Mouse (Mus musculus) MEL (cell line): Measurements from ENCODE around the gene Mroh2a. TPM values are rescaled to one million over a fixed set of nuclear protein-coding genes. Genes with fewer than 3 reads are reported as not detected.

ENCODE experiments used
- DNase-seq: peaks from one replicate; pipeline ENCODE4 v3.0.0; 2011; ENCODE audit warnings: low read depth, low spot score
- H3K27ac ChIP-seq: 2 replicates; pipeline ENCODE4 v1.5.1; 2012; ENCODE audit warnings: low read depth, mild to moderate bottlenecking, control low read depth, low read length, moderate library complexity; ENCODE audit not compliant: control insufficient read depth
- H3K27me3 ChIP-seq, 2 experiments: fragments of 150-350 bp in 1 of 2; sonication (generic) in 1 of 2; 2 replicates each; pipeline ENCODE4 v1.6.1; 2012; ENCODE audit warnings: low read length in 2 of 2, mild to moderate bottlenecking in 2 of 2, improper control_type of control experiment in 1 of 2, moderate library complexity in 1 of 2; ENCODE audit not compliant: insufficient read depth in 2 of 2, control insufficient read depth in 1 of 2
- H3K36me3 ChIP-seq, 2 experiments: 2 replicates each; pipeline ENCODE4 v1.6.1; 2012 to 2014; ENCODE audit warnings: low read length in 2 of 2, improper control_type of control experiment in 1 of 2, inconsistent platforms in 1 of 2, mild to moderate bottlenecking in 1 of 2; ENCODE audit not compliant: insufficient read depth in 2 of 2, control insufficient read depth in 1 of 2
- H3K4me1 ChIP-seq, 2 experiments: fragments of 150-350 bp in 1 of 2; sonication (generic) in 1 of 2; 2 replicates each; pipeline ENCODE4 v1.6.1; 2012; ENCODE audit warnings: low read length in 2 of 2, improper control_type of control experiment in 1 of 2, mild to moderate bottlenecking in 1 of 2; ENCODE audit not compliant: insufficient read depth in 2 of 2, control insufficient read depth in 1 of 2
- H3K4me3 ChIP-seq, 2 experiments: fragments of 150-350 bp in 1 of 2; sonication (generic) in 1 of 2; 2 replicates each; pipeline ENCODE4 v1.5.1; 2012; ENCODE audit warnings: low read depth in 2 of 2, low read length in 2 of 2, mild to moderate bottlenecking in 2 of 2, moderate library complexity in 2 of 2, control low read depth in 1 of 2, improper control_type of control experiment in 1 of 2; ENCODE audit not compliant: control insufficient read depth in 1 of 2, insufficient read depth in 1 of 2
- H3K79me2 ChIP-seq: 2 replicates; pipeline ENCODE4 v1.6.1; 2012; ENCODE audit warnings: mild to moderate bottlenecking, low read length, moderate library complexity; ENCODE audit not compliant: control insufficient read depth, poor library complexity, insufficient read depth
- H3K9ac ChIP-seq: 2 replicates; pipeline ENCODE4 v1.6.1; 2012; ENCODE audit warnings: low read depth, mild to moderate bottlenecking, control low read depth, low read length, moderate library complexity; ENCODE audit not compliant: control insufficient read depth, poor library complexity, severe bottlenecking
- H3K9me3 ChIP-seq: fragments of 150-350 bp; sonication (generic); replicated peaks from 2 replicates; pipeline ENCODE4 v1.6.1; 2012; ENCODE audit warnings: mild to moderate bottlenecking, low read length, improper control_type of control experiment, moderate library complexity; ENCODE audit not compliant: insufficient read depth
- BHLHE40 ChIP-seq: IDR thresholded peaks from 2 replicates; pipeline ENCODE4 v1.6.1; 2012; ENCODE audit warnings: low read depth, mild to moderate bottlenecking, inconsistent platforms, low read length, improper control_type of control experiment, borderline replicate concordance
- CHD1 ChIP-seq: IDR thresholded peaks from 2 replicates; pipeline ENCODE4 v1.6.1; 2012; ENCODE audit warnings: low read depth, mild to moderate bottlenecking, inconsistent platforms, low read length, improper control_type of control experiment
- CHD2 ChIP-seq: IDR thresholded peaks from 2 replicates; pipeline ENCODE4 v1.6.1; 2011; ENCODE audit warnings: low read length, improper control_type of control experiment
- CTCF ChIP-seq, 3 experiments: IDR thresholded peaks in 2 of 3; conservative IDR thresholded peaks in 1 of 3; 2 replicates each; pipeline ENCODE4 v1.5.1; 2011 to 2012; ENCODE audit warnings: low read length in 3 of 3, low read depth in 2 of 3, mild to moderate bottlenecking in 2 of 3, improper control_type of control experiment in 1 of 3, inconsistent platforms in 1 of 3, mixed read lengths in 1 of 3, moderate library complexity in 1 of 3; ENCODE audit not compliant: control insufficient read depth in 1 of 3, insufficient read depth in 1 of 3, poor library complexity in 1 of 3, severe bottlenecking in 1 of 3
- E2F4 ChIP-seq: IDR thresholded peaks from 2 replicates; pipeline ENCODE4 v1.6.1; 2011; ENCODE audit warnings: low read depth, low read length, improper control_type of control experiment, borderline replicate concordance
- EP300 ChIP-seq, 2 experiments: IDR thresholded peaks; 2 replicates each; pipeline ENCODE4 v1.6.1; 2011; ENCODE audit warnings: improper control_type of control experiment in 2 of 2, low read length in 2 of 2, low read depth in 1 of 2, mild to moderate bottlenecking in 1 of 2
- ETS1 ChIP-seq: IDR thresholded peaks from 2 replicates; pipeline ENCODE4 v1.6.1; 2012; ENCODE audit warnings: low read depth, mild to moderate bottlenecking, inconsistent platforms, low read length, improper control_type of control experiment, moderate library complexity
- GABPA ChIP-seq: IDR thresholded peaks from 2 replicates; pipeline ENCODE4 v1.6.1; 2012; ENCODE audit warnings: low read depth, mild to moderate bottlenecking, inconsistent platforms, low read length, improper control_type of control experiment, moderate library complexity
- GATA1 ChIP-seq: IDR thresholded peaks from 2 replicates; pipeline ENCODE4 v1.6.1; 2011; ENCODE audit warnings: low read depth, low read length, improper control_type of control experiment
- HCFC1 ChIP-seq: IDR thresholded peaks from 2 replicates; pipeline ENCODE4 v1.6.1; 2012; ENCODE audit warnings: low read depth, mild to moderate bottlenecking, inconsistent platforms, low read length, improper control_type of control experiment, moderate library complexity
- JUND ChIP-seq: IDR thresholded peaks from 2 replicates; pipeline ENCODE4 v1.6.1; 2011; ENCODE audit warnings: low read depth, mild to moderate bottlenecking, improper control_type of control experiment, low read length
- MAX ChIP-seq: IDR thresholded peaks from 2 replicates; pipeline ENCODE4 v1.6.1; 2011; ENCODE audit warnings: low read length, improper control_type of control experiment
- MAZ ChIP-seq: IDR thresholded peaks from 2 replicates; pipeline ENCODE4 v1.6.1; 2012; ENCODE audit warnings: low read depth, mild to moderate bottlenecking, inconsistent platforms, low read length, improper control_type of control experiment
- MEF2A ChIP-seq: IDR thresholded peaks from 2 replicates; pipeline ENCODE4 v1.6.1; 2014; ENCODE audit warnings: low read depth, mild to moderate bottlenecking, inconsistent platforms, low read length, improper control_type of control experiment; ENCODE audit not compliant: poor library complexity, insufficient replicate concordance, severe bottlenecking; ENCODE audit errors: extremely low read depth
- MXI1 ChIP-seq: IDR thresholded peaks from 2 replicates; pipeline ENCODE4 v1.6.1; 2011; ENCODE audit warnings: mild to moderate bottlenecking, low read depth, low read length, improper control_type of control experiment
- MYB ChIP-seq: IDR thresholded peaks from 2 replicates; pipeline ENCODE4 v1.6.1; 2011; ENCODE audit warnings: mild to moderate bottlenecking, low read depth, low read length, improper control_type of control experiment
- MYC ChIP-seq: IDR thresholded peaks from 2 replicates; pipeline ENCODE4 v1.6.1; 2011; ENCODE audit warnings: low read depth, mild to moderate bottlenecking, low read length, improper control_type of control experiment, moderate library complexity
- NELFE ChIP-seq: IDR thresholded peaks from 2 replicates; pipeline ENCODE4 v1.6.1; 2011; ENCODE audit warnings: low read depth, low read length, improper control_type of control experiment
- NRF1 ChIP-seq: IDR thresholded peaks from 2 replicates; pipeline ENCODE4 v1.6.1; 2014; ENCODE audit warnings: low read depth, mild to moderate bottlenecking, inconsistent platforms, low read length, improper control_type of control experiment, moderate library complexity; ENCODE audit not compliant: poor library complexity, insufficient read depth, severe bottlenecking
- POLR2A ChIP-seq, 2 experiments: IDR thresholded peaks; 2 replicates each; pipeline ENCODE4 v1.6.1; 2011 to 2012; ENCODE audit warnings: low read length in 2 of 2, mild to moderate bottlenecking in 2 of 2, control low read depth in 1 of 2, improper control_type of control experiment in 1 of 2, low read depth in 1 of 2, moderate library complexity in 1 of 2; ENCODE audit not compliant: control insufficient read depth in 1 of 2, insufficient read depth in 1 of 2, poor library complexity in 1 of 2
- POLR2AphosphoS2 ChIP-seq: IDR thresholded peaks from 2 replicates; pipeline ENCODE4 v1.6.1; 2011; ENCODE audit warnings: low read length, improper control_type of control experiment
- POLR2AphosphoS5 ChIP-seq: IDR thresholded peaks from 2 replicates; pipeline ENCODE4 v1.6.1; 2012; ENCODE audit warnings: low read depth, borderline replicate concordance, mild to moderate bottlenecking, inconsistent platforms, low read length, moderate library complexity, mixed read lengths
- RAD21 ChIP-seq: IDR thresholded peaks from 2 replicates; pipeline ENCODE4 v1.6.1; 2011; ENCODE audit warnings: mild to moderate bottlenecking, low read depth, low read length, improper control_type of control experiment
- RCOR1 ChIP-seq: IDR thresholded peaks from 2 replicates; pipeline ENCODE4 v1.6.1; 2012; ENCODE audit warnings: low read depth, mild to moderate bottlenecking, inconsistent platforms, low read length, improper control_type of control experiment
- SIN3A ChIP-seq: IDR thresholded peaks from 2 replicates; pipeline ENCODE4 v1.6.1; 2012; ENCODE audit warnings: low read length, improper control_type of control experiment, inconsistent platforms
- SMC3 ChIP-seq: IDR thresholded peaks from 2 replicates; pipeline ENCODE4 v1.6.1; 2011; ENCODE audit warnings: low read depth, low read length, improper control_type of control experiment
- TAL1 ChIP-seq: IDR thresholded peaks from 2 replicates; pipeline ENCODE4 v1.6.1; 2012; ENCODE audit warnings: mild to moderate bottlenecking, inconsistent platforms, low read length, moderate library complexity, mixed read lengths
- TBP ChIP-seq: IDR thresholded peaks from 2 replicates; pipeline ENCODE4 v1.8.0; 2011; ENCODE audit warnings: low read depth, low read length, improper control_type of control experiment
- TCF12 ChIP-seq: IDR thresholded peaks from 2 replicates; pipeline ENCODE4 v1.6.1; 2014; ENCODE audit warnings: low read depth, mild to moderate bottlenecking, inconsistent platforms, low read length, improper control_type of control experiment, moderate library complexity
- UBTF ChIP-seq: IDR thresholded peaks from 2 replicates; pipeline ENCODE4 v1.6.1; 2012; ENCODE audit warnings: low read depth, mild to moderate bottlenecking, inconsistent platforms, low read length, improper control_type of control experiment, moderate library complexity, borderline replicate concordance; ENCODE audit not compliant: insufficient read depth
- USF1 ChIP-seq: IDR thresholded peaks from 2 replicates; pipeline ENCODE4 v1.6.1; 2014; ENCODE audit warnings: low read depth, mild to moderate bottlenecking, inconsistent platforms, low read length, improper control_type of control experiment, moderate library complexity
- USF2 ChIP-seq, 2 experiments: IDR thresholded peaks; 2 replicates each; pipeline ENCODE4 v1.6.1; 2011 to 2012; ENCODE audit warnings: improper control_type of control experiment in 2 of 2, low read length in 2 of 2, borderline replicate concordance in 1 of 2, inconsistent platforms in 1 of 2, low read depth in 1 of 2, mild to moderate bottlenecking in 1 of 2; ENCODE audit not compliant: insufficient read depth in 1 of 2
- ZC3H11A ChIP-seq: IDR thresholded peaks from 2 replicates; pipeline ENCODE4 v1.6.1; 2012; ENCODE audit warnings: low read depth, mild to moderate bottlenecking, inconsistent platforms, low read length, improper control_type of control experiment
- ZKSCAN1 ChIP-seq: IDR thresholded peaks from 2 replicates; pipeline ENCODE4 v1.6.1; 2012; ENCODE audit warnings: low read depth, mild to moderate bottlenecking, inconsistent platforms, low read length, improper control_type of control experiment, moderate library complexity
- ZMIZ1 ChIP-seq: IDR thresholded peaks from 2 replicates; pipeline ENCODE4 v1.6.1; 2012; ENCODE audit warnings: low read depth, mild to moderate bottlenecking, inconsistent platforms, low read length, improper control_type of control experiment, moderate library complexity
- ZNF384 ChIP-seq: IDR thresholded peaks from 2 replicates; pipeline ENCODE4 v1.6.1; 2012; ENCODE audit warnings: low read depth, mild to moderate bottlenecking, inconsistent platforms, low read length, improper control_type of control experiment
- polyA plus RNA-seq, 2 experiments: library from polyadenylated mRNA; stranded (reverse) in 1 of 2; unstranded in 1 of 2; fragments of >175 nt in 1 of 2; fragments of >200 nt in 1 of 2; gene quantifications; 2 replicates each; pipeline versions ENCODE4 v1.2.1 to v1.2.4; 2012; ENCODE audit warnings: low replicate concordance in 2 of 2, low read depth in 1 of 2; ENCODE audit not compliant: insufficient read length in 2 of 2, insufficient read depth in 1 of 2, missing spikeins in 1 of 2
- total RNA-seq: library from RNA; depleted of rRNA; stranded (reverse); fragments of 300-350 nt; gene quantifications from 2 replicates; pipeline ENCODE4 v1.2.3, GENCODE M21; 2012

The Mroh2a gene
- total and polyA plus RNA-seq, 3 experiments, result 0.27 to 2.5 TPM; not detected in 1

DNA sequence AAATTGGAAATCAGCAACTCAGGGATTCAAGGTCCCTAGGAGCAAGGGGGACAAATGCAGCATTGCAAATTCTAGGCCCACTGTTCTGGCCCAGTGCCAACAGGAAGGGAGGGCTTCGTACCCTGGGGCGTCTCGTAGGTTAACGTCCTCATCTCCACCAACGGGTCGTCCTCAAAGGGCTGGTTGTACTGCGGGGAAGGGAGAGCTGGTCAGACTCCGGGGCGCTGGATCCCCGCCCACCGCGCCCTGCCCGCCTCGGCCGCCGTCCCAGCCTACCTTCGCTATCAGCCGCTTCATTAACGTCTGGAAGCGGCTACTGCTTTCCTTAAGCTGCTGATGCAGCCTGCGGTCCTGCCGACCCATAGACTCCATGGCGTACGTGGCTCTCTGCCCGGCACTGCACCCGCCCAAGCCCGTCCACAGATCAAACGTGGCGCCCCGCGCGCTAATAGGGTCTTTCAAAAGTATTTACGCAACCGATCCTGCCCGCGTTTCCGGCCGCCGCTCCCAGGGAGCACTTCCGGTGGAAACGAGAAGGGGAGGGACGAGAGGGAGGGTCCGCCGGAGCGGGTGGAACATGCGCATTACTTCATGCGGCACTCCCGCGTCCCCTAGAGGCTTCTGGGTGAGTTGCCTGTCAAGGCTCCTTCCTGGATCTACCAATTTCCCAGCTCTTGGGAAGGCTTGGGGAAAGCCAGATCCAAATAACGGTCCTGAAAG is 50.5 kb downstream of the Mroh2a start, which contains the start of the genes Hjurp and Trpm8:
TSS of gene Hjurp (minus strand) at position 536 of the 720 bp plus-strand sequence.
TSS of gene Trpm8 (plus strand) at position 564 of the 720 bp plus-strand sequence.
- Histone ChIP-seq H3K27me3 (no peaks in the 10 kb centered on the region), H3K27ac (peak within 1 kb of the TSS; percentile 81), H3K79me2 (peaks cover 36% of the 10 kb centered on the region), H3K4me3 (peak within 1 kb of the TSS; percentile 67 to 83), H3K9ac (peak within 1 kb of the TSS; percentile 73), H3K4me1 (peaks cover 3 to 9% of the 10 kb centered on the region in 2 experiments; a peak in 3 of 4 replicates), H3K9me3 (no peaks in the 10 kb centered on the region), H3K36me3 (peaks cover 15 to 16% of the 10 kb centered on the region in 2 experiments)
- DNase-seq, result peak; percentile 100
- TF ChIP-seq JUND, result no peak
- no peak for TF ChIP-seq CHD2
- peak; percentile 99 for TF ChIP-seq NELFE
- TF ChIP-seq TBP, result no peak
- TF ChIP-seq MYB, result peak; percentile 74; the same call in 1 of the 2 replicates
- TF ChIP-seq MXI1, result peak; percentile 90; the same call in 1 of the 2 replicates
- TF ChIP-seq CHD1, result peak; percentile 82; the same call in 1 of the 2 replicates
- TF ChIP-seq USF1, result no peak
- TF ChIP-seq MYC, result peak; percentile 78
- TF ChIP-seq CTCF (IDR thresholded peaks at IDR 0.05 in 2 of 3, conservative IDR thresholded peaks at IDR 0.05 in 1 of 3; ENCODE audit: control insufficient read depth in 1 of 3, insufficient read depth in 1 of 3, low read depth in 2 of 3, low read length in 3 of 3, poor library complexity in 1 of 3, severe bottlenecking in 1 of 3), result peak; percentile 96 to 99 (median 98)
- peak; percentile 89 for TF ChIP-seq SIN3A
- no peak for TF ChIP-seq USF2 (IDR thresholded peaks at IDR 0.05; ENCODE audit: borderline replicate concordance in 1 of 2, insufficient read depth in 1 of 2, low read depth in 1 of 2, low read length in 2 of 2)
- TF ChIP-seq MAZ, result peak; percentile 96
- TF ChIP-seq NRF1, result peak; percentile 91
- peak; percentile 92 for TF ChIP-seq E2F4
- no peak for TF ChIP-seq GATA1
- TF ChIP-seq BHLHE40, result no peak
- no peak for TF ChIP-seq ZKSCAN1
- TF ChIP-seq EP300 (IDR thresholded peaks at IDR 0.05; ENCODE audit: low read depth in 1 of 2, low read length in 2 of 2), result peak; percentile 48 to 55
- TF ChIP-seq ZMIZ1, result 0 out of 2 replicates have a peak, but pooled peaks have one; percentile 84
- peak; percentile 86 for TF ChIP-seq RAD21
- TF ChIP-seq SMC3, result peak; percentile 65
- TF ChIP-seq TCF12, result peak; percentile 63; the same call in 1 of the 2 replicates
- TF ChIP-seq ZNF384, result no peak
- TF ChIP-seq ETS1, result peak; percentile 42; the same call in 1 of the 2 replicates
- no peak for TF ChIP-seq GABPA
- peak; percentile 98 to 99 for TF ChIP-seq POLR2A (IDR thresholded peaks at IDR 0.05; ENCODE audit: control insufficient read depth in 1 of 2, insufficient read depth in 1 of 2, low read depth in 1 of 2, low read length in 2 of 2, poor library complexity in 1 of 2)
- TF ChIP-seq TAL1, result no peak
- no peak for TF ChIP-seq UBTF
- peak; percentile 90 for TF ChIP-seq POLR2AphosphoS2
- peak; percentile 76 for TF ChIP-seq MAX
- TF ChIP-seq POLR2AphosphoS5, result peak; percentile 96
- 0 out of 2 replicates have a peak, but pooled peaks have one; percentile 3 for TF ChIP-seq RCOR1
- TF ChIP-seq MEF2A, result no peak
- TF ChIP-seq ZC3H11A, result peak; percentile 50
- peak; percentile 89 for TF ChIP-seq HCFC1
